Mouse (Mus musculus) brown adipose tissue, adult 24 weeks (tissue): ENCODE results near the gene Scgb2a2. TPM values are rescaled to one million over a fixed set of nuclear protein-coding genes. Genes with fewer than 3 reads are reported as not detected.
"Not testable (repeated sequence)": the region's sequence is repeated elsewhere in the genome, so short reads cannot be mapped to it uniquely, and the experiment has no call there.

Source experiments
- H3K27ac ChIP-seq: fragments of 200-500 bp; replicated peaks from 2 replicates; pipeline ENCODE4 v1.5.1; 2012; ENCODE audit warnings: low read depth, mild to moderate bottlenecking, low read length
- H3K4me1 ChIP-seq: fragments of 200-500 bp; 2 replicates; pipeline ENCODE4 v1.6.1; 2012; ENCODE audit warnings: low read length, mixed read lengths; ENCODE audit not compliant: control insufficient read depth, insufficient read depth, insufficient read length
- H3K4me3 ChIP-seq: fragments of 200-500 bp; 2 replicates; pipeline ENCODE4 v1.5.1; 2012; ENCODE audit warnings: low read depth, mild to moderate bottlenecking, low read length, moderate library complexity; ENCODE audit not compliant: insufficient read depth
- polyA plus RNA-seq: library from polyadenylated mRNA; stranded (reverse); fragments of >200 nt; gene quantifications from 2 replicates; pipeline ENCODE4 v1.2.4, GENCODE M21; 2012; ENCODE audit not compliant: missing spikeins, insufficient read depth, insufficient read length

Gene Scgb2a2
- polyA plus RNA-seq, 1 experiment: not detected

- not testable (repeated sequence) for H3K4me1 ChIP-seq, H3K27ac ChIP-seq, H3K4me3 ChIP-seq
Measured at GRCm38 (mm10) chr19:9900696-9901095, 53.3 kb downstream of the Scgb2a2 start.

Other genes starting within 250 kb of the Scgb2a2 start
- 2.5 and 7.4 TPM in 2 replicates for gene Incenp, start 52.0 kb downstream of the Scgb2a2 start, polyA plus RNA-seq
- gene Fth1, start 133.0 kb downstream of the Scgb2a2 start, polyA plus RNA-seq: 4,010 and 5,287 TPM in 2 replicates
- not detected in 2 replicates for gene Best1, start 154.1 kb downstream of the Scgb2a2 start, polyA plus RNA-seq
- gene Rab3il1, start 154.1 kb downstream of the Scgb2a2 start, polyA plus RNA-seq: 4.8 and 7.5 TPM in 2 replicates
- 31.1 and 34.2 TPM in 2 replicates for gene Fads3, start 194.0 kb downstream of the Scgb2a2 start, polyA plus RNA-seq